28 mouse cellular contexts compared by ENCODE assay signal in genomic region chr7:49858257-49858656, GRCm38 (mm10). TPM values are rescaled to one million over a fixed set of nuclear protein-coding genes. Genes with fewer than 3 reads are reported as not detected.
DNase-seq lines count a peak whose midpoint lies in the region; ATAC-seq and TF ChIP-seq lines count a peak whose summit lies in the region.
"Had no signal": no experiment of that assay in that cellular context is flagged by ENCODE, and none has a peak within 500 bp of the region (broad histone marks: within the 10 kb centered on the region; RNA-seq: fewer than 3 reads in every experiment).

No protein-coding gene starts in this region.

- H3K9ac ChIP-seq in kidney, embryonic 15.5 days, result no peak overlapping the region
- H3K9ac ChIP-seq in kidney, postnatal 0 days (ENCODE audit: low read depth, low read length), result no peak overlapping the region
- H3K9ac ChIP-seq in kidney, embryonic 14.5 days (ENCODE audit: low read depth, low read length), result no peak overlapping the region
- H3K9ac ChIP-seq: forebrain, postnatal 0 days; heart, embryonic 12.5 days; heart, embryonic 15.5 days; hindbrain, embryonic 14.5 days had no signal

- no peak for ATAC-seq in kidney, embryonic 15.5 days (replicated peaks; ENCODE audit: low FRiP score)
- no peak for ATAC-seq in kidney, postnatal 0 days (replicated peaks; ENCODE audit: low FRiP score, low read depth)
- no peak for ATAC-seq in kidney, embryonic 14.5 days (ENCODE audit: low FRiP score, low TSS enrichment)
- ATAC-seq: forebrain, embryonic 14.5 days; forebrain, postnatal 0 days; hindbrain, postnatal 0 days; inflammation-experienced regulatory T-cells, adult 6 months; intestine, embryonic 16.5 days had no signal

- no peak for TF ChIP-seq CTCF in kidney, adult 2 months (conservative IDR thresholded peaks at IDR 0.05; ENCODE audit: insufficient read depth, insufficient read length, low read depth, low read length)
- TF ChIP-seq CTCF in kidney, postnatal 0 days (IDR thresholded peaks at IDR 0.05; ENCODE audit: low read depth), result no peak

- H3K4me2 ChIP-seq in kidney, embryonic 15.5 days, result no peak overlapping the region
- no peak overlapping the region for H3K4me2 ChIP-seq in kidney, postnatal 0 days (ENCODE audit: low read length)
- no peak overlapping the region for H3K4me2 ChIP-seq in kidney, embryonic 14.5 days (replicated peaks; ENCODE audit: low read depth, low read length)
- H3K4me2 ChIP-seq: heart, embryonic 12.5 days; heart, embryonic 15.5 days; hindbrain, embryonic 14.5 days had no signal

- no peaks in the 10 kb centered on the region for H3K9me3 ChIP-seq in kidney, embryonic 15.5 days (replicated peaks)
- H3K9me3 ChIP-seq in kidney, postnatal 0 days (replicated peaks; ENCODE audit: low read length), result no peaks in the 10 kb centered on the region
- H3K9me3 ChIP-seq in kidney, embryonic 14.5 days (ENCODE audit: control insufficient read depth, low read length), result no peaks in the 10 kb centered on the region
- H3K9me3 ChIP-seq: forebrain, embryonic 10.5 days; heart, embryonic 12.5 days; heart, embryonic 15.5 days had no signal

- H3K4me3 ChIP-seq in kidney, adult 2 months (ENCODE audit: insufficient read depth, low read depth, low read length), result no peak overlapping the region
- no peak overlapping the region for H3K4me3 ChIP-seq in kidney, embryonic 15.5 days (replicated peaks)
- no peak overlapping the region for H3K4me3 ChIP-seq in kidney, postnatal 0 days (replicated peaks; ENCODE audit: low read depth, low read length)
- no peak overlapping the region for H3K4me3 ChIP-seq in kidney, embryonic 14.5 days (ENCODE audit: low read length)
- H3K4me3 ChIP-seq: forebrain, embryonic 10.5 days; gastrocnemius, adult 2 months; heart, embryonic 12.5 days; heart, embryonic 15.5 days had no signal

- peaks cover 13% of the 10 kb centered on the region; the same call in 1 of the 2 replicates for H3K4me1 ChIP-seq in kidney, adult 2 months (ENCODE audit: control insufficient read depth, insufficient read depth, low read length)
- no peaks in the 10 kb centered on the region for H3K4me1 ChIP-seq in kidney, embryonic 15.5 days
- H3K4me1 ChIP-seq in kidney, postnatal 0 days (replicated peaks; ENCODE audit: insufficient read depth, low read length), result no peaks in the 10 kb centered on the region
- H3K4me1 ChIP-seq in kidney, embryonic 14.5 days (ENCODE audit: control insufficient read depth, insufficient read depth, low read length), result no peaks in the 10 kb centered on the region
- H3K4me1 ChIP-seq: forebrain, embryonic 10.5 days; heart, embryonic 15.5 days had no signal

- TF ChIP-seq POLR2A in kidney, adult 2 months (IDR thresholded peaks at IDR 0.05; ENCODE audit: low read depth, low read length), result no peak

- H3K27ac ChIP-seq in kidney, adult 2 months (ENCODE audit: insufficient read depth, low read depth, low read length), result no peak overlapping the region
- H3K27ac ChIP-seq in kidney, embryonic 15.5 days, result no peak overlapping the region
- H3K27ac ChIP-seq in kidney, postnatal 0 days, result no peak overlapping the region
- H3K27ac ChIP-seq in kidney, embryonic 14.5 days (ENCODE audit: low read depth, low read length), result no peak overlapping the region
- H3K27ac ChIP-seq: forebrain, embryonic 10.5 days; gastrocnemius, adult 2 months; heart, embryonic 15.5 days; hindbrain, embryonic 14.5 days; hindbrain, postnatal 0 days had no signal

- peak; percentile 6 for DNase-seq in kidney, adult 2 months
- DNase-seq in kidney, postnatal 0 days (ENCODE audit: low spot score), result peak; percentile 14
- peak; percentile 31 for DNase-seq in ZHBTc4 (ENCODE audit: low read depth, low spot score)
- DNase-seq in adrenal gland, postnatal 25 days, result no peak
- DNase-seq: adrenal gland, adult 2 months; adrenal gland, postnatal 14 days; B cell, adult 2 months; cerebellum, adult 11-12 months; cerebellum, adult 8-10 months; cerebellum, postnatal 10 days; cerebellum, postnatal 36 days; forebrain, postnatal 0 days; gastrocnemius, adult 2 months; gastrocnemius, postnatal 14 days; heart, adult 18-20 months; heart, postnatal 10 days; heart, postnatal 4 days had no signal

- no peaks in the 10 kb centered on the region; the same call in 1 of the 2 replicates for H3K36me3 ChIP-seq in kidney, adult 2 months (ENCODE audit: control insufficient read depth, insufficient read depth, low read length)
- peaks cover 32% of the 10 kb centered on the region for H3K36me3 ChIP-seq in kidney, embryonic 15.5 days
- H3K36me3 ChIP-seq in kidney, postnatal 0 days (ENCODE audit: insufficient read depth, low read length), result peaks cover 4% of the 10 kb centered on the region
- peaks cover 13% of the 10 kb centered on the region; the same call in 1 of the 2 replicates for H3K36me3 ChIP-seq in kidney, embryonic 14.5 days (ENCODE audit: control insufficient read depth, insufficient read depth, low read length)

- WGBS in kidney, adult 2 months, result 69% methylated on average over 3 of the region's 3 CpGs
- 69% methylated on average over 3 of the region's 3 CpGs for WGBS in kidney, embryonic 15.5 days
- 69% methylated on average over 3 of the region's 3 CpGs for whole genome bisulfite sequencing in kidney, postnatal 0 days
- 71% methylated on average over 3 of the region's 3 CpGs for WGBS in kidney, embryonic 14.5 days

- no peaks in the 10 kb centered on the region; the same call in 1 of the 2 replicates for H3K27me3 ChIP-seq in kidney, adult 2 months (replicated peaks; ENCODE audit: control insufficient read depth, insufficient read depth, low read length)
- no peaks in the 10 kb centered on the region for H3K27me3 ChIP-seq in kidney, embryonic 15.5 days
- no peaks in the 10 kb centered on the region for H3K27me3 ChIP-seq in kidney, postnatal 0 days (ENCODE audit: insufficient read depth, low read length)
- no peaks in the 10 kb centered on the region for H3K27me3 ChIP-seq in kidney, embryonic 14.5 days (ENCODE audit: control insufficient read depth, insufficient read depth, low read length)
- H3K27me3 ChIP-seq: CH12.LX; heart, embryonic 12.5 days; heart, embryonic 15.5 days had no signal

RNA-seq across cellular contexts. Expression of gene Slc6a5, which starts 51.7 kb away (rescaled TPM):
- 0.03 TPM in 1 of 2 replicates, not detected in the other for polyA plus RNA-seq in kidney, adult 2 months (2012; rRNA removed)
- polyA plus RNA-seq in kidney, embryonic 15.5 days (2015; fragmentation: Nextera tagmentation; extraction: Ambion mirVana), result 0.04 and 0.06 TPM in 2 replicates
- polyA plus RNA-seq in kidney, postnatal 0 days (2015; fragmentation: Nextera tagmentation; extraction: Ambion mirVana), result not detected in 2 replicates
- not detected in 2 replicates for polyA plus RNA-seq in kidney, embryonic 14.5 days (2014; fragmentation: Nextera tagmentation; extraction: Ambion mirVana)
- 0.48 and 1.3 TPM in 2 replicates for total RNA-seq in adrenal gland, postnatal 25 days (2021)
- total RNA-seq: CH12.LX; gastrocnemius, adult 2 months; gastrocnemius, postnatal 14 days; heart, adult 18-20 months; heart, postnatal 10 days; heart, postnatal 4 days had no signal
- polyA plus RNA-seq: forebrain, embryonic 10.5 days; forebrain, embryonic 14.5 days; forebrain, postnatal 0 days; heart, embryonic 12.5 days; heart, embryonic 15.5 days; inflammation-experienced regulatory T-cells, adult 6 months; intestine, embryonic 16.5 days had no signal
